Mouse (Mus musculus) layer of hippocampus, adult 9-10 months (tissue): ENCODE measurements around the gene Eno3.

Experiments used
- DNase-seq: peaks from one replicate; pipeline ENCODE4 v3.0.0; 2022; ENCODE audit warnings: low spot score

Eno3 gene

DNA sequence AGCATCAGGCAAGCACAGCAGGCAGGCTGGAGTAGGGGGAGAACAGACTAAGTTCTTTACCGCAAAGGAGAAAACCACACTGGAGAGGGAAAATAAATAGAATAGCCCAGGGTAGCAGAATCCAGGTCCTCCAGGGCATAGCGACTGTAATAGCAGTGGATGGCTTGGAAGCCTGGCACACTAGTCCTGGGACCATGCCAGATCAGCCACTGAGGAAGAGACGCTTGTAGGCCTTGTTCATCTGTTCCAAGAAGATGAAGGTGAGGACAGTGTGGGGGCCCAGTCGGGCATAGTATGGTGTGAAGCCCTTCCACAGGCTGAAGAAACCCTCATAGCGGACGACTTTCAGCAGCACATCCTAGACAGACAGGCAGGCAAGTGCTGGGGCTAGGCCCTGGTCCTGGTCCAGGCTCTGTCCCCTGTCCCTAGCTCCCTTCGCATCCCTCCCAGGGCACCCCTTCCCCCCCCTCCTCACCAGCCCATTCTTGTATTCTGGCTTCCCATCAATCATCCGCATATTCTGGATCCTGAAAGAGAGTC is 12.4 kb upstream of the Eno3 start:
- DNase-seq: no peak

DNA sequence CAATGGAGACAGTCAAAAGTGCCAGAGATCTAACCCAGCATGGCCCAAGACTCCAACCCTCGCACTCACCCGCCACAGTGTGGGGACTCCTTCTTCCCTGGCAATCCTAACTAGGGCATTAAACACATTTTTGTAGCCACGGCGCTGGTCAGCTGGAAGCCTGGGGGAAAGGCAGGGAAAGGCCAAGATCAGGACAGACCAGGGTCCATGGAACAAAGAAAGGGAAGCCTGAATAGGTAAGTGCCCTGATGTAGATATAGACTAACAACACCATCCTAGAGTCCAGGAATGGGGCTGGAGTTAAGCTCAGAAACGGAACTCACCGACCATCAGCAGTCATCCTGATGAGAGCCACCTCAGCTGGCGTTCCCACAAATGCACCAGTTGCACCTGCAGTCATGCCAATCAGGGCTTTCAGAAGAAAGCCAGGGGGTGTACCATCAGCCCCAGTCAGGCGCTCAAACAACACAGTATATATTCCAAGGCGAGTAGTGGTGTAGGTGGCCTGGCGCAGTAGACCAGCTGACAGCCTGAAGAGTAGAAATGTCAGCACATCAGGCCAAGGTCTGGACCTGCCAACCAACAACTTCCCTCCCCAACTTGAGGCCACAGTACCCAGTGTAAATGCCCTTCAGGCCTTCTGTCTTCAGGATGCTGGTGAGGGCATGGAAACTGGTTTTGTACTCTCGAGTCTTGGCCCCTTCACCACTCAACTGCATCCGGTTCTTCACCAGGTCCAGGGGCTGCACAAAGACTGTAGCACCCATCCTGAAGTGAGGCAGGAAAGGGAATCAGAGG is 11.3 kb upstream of the Eno3 start:
- DNase-seq: no peak

DNA sequence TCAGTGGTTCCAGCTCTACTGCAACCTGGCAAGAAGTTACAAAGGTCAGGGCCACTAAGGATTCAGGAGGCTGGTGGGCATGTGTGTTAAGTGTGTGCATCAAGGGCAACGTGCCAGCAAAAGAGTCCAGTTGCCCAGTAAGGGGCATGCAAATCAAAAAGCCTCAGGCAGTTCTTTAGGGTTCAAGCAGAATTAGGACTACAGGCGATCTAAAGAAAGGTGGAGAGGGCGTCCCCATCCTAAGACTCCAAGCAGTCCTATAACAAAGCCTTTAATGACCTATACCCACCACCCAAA is 10.8 kb upstream of the Eno3 start:
- no peak for DNase-seq

DNA sequence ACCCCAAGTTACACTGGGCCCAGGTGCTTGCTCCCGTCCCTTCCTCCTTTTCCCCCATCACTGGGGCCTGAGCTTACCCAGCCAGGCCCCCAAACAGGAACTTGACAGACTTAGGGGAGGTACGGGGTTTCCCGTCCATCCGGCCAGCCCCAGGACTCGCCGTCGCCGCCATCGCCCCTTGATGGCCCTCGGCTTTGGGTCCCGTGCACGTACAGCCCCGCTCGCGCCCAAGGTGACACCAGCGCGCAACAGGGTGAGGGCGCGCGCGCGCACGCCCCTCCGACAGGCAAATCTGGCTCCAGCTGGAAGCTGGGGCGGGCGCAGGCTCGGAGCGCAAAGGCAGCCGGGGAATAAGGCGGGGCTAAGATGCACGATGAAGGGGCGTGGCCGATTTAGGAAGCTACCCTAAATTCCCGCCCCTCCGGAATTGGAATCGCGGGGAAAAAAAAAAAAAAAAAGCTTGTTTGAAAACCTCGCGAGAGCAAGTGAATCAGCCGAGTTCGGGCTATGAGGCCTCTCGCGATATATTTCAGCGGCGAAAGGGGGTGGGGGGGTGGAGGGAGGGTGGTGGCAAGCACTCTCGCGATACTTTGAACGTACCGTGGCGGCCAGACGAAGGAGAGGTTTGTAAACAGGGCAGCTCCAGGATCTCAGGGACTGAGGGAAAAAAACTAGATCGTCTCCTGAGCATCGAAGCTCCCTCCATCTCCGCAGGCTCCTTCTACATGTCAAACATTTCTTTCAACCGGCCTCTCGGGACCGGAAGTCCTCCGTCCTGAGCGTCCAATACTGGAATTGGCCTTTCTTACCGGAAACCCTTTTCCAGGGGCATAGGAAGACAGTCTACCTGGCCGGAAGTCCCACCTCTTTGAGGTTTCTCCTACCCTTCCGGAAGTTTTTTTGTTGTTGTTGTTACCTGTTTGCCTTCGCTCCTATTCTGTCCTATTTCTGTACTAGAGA is 10.0 kb upstream of the Eno3 start, which contains the start of the genes Rnf167 and Slc25a11:
Rnf167 (plus strand) TSS at position 545 of the 960 bp plus-strand sequence.
Slc25a11 (minus strand) TSS at position 789 of the 960 bp plus-strand sequence.
- peak; percentile 87 for DNase-seq

DNA sequence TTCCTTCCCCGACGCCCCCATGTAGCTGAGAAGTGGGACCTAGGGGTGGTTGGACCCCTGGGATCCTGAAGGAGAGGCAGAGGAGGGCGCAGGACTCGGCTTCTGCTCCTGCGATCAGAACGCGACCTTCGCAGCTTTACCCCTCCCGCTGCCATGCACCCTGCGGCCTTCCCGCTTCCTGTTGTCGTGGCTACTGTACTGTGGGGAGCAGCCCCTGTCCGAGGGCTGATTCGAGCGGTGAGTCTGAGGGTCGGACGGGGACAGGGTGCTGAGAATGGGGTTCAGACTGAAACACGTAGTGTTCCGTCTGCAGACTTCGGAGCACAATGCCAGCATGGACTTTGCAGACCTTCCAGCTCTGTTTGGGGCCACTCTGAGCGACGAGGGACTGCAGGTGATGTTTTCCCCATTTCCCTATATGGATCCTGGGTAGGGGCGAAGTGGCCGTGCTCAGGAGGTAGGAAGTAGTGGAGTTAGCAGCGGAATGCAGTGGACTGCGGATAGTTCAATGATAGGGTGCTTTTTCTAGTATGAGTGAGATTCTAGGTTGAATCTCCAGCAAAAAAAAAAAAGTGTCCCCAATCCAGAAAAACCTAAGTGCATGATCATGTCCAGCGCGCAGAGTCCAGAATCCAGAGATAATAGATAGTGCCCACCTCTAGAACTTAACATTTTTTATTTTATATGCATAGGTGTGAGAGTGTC is 9.1 kb upstream of the Eno3 start:
- no peak for DNase-seq

DNA sequence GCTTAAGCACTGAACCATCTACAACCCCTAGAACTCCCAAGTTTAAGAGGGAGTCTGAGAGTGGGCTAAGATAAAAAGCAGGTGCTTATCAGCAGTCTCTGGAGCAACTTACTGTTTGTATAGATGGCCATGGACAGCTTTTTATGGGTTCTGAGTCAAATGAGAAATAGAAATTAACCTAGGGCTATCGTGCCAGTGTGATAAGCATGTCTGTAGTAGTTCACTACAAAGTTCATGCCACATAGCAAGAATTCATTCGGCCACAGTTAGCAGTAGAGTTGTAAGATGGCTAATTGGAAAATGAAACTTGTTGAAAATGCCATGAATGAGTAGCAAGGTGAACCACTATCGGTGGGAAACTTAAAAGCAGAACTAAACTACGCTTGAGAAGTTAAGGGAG is 8.5 kb upstream of the Eno3 start:
- DNase-seq: no peak

DNA sequence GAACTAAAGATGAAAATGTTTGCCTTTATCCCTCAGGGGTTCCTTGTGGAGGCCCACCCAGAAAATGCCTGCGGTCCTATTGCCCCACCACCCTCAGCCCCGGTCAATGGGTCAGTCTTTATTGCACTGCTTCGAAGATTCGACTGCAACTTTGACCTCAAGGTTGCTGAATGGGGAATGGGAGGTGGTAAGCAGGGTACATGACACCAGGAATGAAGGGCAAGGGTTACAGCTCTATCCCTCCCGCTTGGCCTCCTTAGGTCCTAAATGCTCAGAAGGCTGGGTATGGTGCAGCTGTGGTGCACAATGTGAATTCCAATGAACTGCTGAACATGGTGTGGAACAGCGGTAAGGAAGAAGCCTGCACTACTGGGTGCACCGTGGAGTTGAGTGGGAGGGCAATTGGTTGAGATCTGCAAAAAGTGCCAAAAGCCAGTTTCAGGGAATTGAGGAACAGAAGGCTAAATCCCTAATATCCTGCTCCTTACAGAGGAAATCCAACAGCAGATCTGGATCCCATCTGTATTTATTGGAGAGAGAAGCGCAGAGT is 7.7 kb upstream of the Eno3 start:
- no peak for DNase-seq

DNA sequence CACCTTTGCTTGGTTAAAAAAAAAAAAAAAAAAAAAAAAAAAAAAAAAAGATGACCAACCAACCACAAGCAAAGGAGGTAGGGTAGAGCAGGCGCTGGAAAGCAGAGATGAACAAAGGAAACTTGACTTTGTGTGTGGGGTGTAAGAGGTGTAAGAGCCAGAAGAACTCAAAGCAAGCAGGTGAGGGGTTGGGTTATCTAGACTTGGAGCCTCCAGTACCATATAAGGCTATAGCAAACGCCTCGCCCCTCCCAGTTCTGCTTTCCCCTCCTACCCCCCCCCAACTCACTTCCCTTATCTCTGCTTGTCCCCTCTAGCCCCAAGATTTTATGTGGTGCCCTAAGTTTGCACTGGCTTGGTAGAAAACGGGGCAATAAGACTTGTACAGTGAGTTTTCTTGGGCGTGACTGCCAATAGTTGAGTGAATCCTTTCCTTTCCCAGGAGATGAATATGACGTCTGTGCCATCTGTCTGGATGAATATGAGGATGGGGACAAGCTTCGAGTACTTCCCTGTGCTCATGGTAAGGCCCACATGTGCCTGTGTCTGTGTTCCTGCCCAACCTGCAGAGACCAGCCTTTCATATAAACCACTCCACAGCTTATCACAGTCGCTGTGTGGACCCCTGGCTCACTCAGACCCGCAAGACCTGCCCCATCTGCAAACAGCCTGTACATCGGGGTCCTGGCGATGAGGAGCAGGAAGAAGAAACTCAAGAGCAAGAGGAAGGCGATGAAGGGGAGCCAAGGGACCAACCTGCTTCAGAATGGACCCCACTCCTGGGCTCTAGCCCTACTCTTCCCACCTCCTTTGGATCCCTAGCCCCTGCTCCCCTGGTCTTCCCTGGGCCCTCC is 6.5 kb upstream of the Eno3 start:
- DNase-seq: no peak

DNA sequence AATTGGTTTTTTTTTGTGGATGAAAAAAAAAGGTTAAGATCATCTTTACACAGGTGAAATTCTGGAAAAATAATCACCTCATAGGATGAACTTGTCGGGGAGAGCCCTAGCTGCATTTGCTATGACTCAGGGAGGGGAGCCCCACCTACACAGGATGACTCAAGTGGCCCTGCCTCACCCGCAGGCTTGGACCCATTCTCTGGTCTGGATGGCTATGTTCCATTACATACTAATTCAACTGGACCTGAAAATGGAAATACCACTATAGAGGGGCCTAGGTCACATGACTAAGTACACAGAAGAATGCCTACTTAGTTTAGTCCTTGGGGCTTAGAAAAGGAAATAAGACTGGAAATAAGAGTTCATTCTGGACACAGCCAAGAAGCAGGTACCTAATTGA is 5.6 kb upstream of the Eno3 start:
- no peak for DNase-seq

DNA sequence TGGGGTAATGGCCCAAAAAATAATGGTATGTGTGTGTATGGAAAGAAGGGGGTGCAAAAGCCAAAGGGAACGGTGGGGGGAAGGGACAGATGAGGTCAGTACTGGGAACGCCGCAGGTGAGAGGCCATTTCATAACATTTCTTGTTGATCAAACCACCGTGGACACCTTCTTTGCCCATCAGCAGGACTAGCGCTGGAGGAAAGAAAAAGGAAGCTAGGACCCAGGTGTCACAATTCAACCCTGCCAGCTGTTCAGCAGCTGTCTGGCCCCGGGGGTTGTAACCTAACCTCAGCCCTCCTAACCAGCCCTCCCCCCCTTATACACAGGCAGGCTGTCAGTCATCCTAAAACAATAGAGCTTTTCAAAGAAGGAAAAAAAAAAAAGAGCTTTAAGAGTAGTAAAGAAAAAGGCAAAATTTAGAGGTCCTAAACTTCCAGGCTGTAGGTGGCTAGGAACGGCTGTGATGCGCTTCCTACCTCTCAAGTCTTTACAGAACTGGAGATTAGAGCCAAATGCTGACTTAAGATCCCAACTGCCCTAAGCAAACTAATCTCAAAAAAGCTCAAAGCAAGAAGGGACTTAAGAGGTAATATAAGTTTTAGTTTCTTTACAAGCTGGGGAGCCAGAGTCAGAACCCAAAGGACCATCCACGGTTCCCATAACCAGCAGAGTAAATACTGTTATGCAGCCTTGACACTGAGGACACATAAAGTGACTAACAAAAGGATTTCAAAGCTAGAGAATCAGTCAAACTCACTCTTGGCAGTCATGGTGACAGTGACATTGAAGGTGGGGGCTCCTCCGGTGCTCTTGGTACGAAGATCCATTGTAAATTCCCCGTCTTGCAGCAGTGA is 4.7 kb upstream of the Eno3 start:
- no peak for DNase-seq

DNA sequence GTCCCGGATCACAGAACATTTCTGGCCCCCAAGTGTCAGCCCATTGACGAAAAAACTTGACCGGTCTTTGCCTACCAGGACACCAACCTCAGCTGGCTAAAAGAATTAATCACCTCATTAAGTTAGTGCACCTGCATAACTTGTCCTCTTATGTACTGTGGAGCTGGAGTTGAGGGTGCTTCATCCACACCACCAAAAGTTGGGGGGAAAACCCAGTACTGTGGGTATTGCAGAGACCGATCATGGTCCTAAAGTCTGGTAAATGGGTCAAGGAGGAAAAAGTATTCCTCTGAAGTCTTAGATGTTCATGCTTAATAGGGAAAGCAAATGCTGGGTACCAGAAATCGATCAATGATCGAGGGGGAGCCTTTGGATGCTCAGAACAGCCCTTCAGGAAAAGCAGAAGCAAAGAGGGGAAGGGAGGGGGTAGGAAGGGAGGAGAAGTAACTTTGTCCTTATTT is 4.1 kb upstream of the Eno3 start:
- no peak for DNase-seq

DNA sequence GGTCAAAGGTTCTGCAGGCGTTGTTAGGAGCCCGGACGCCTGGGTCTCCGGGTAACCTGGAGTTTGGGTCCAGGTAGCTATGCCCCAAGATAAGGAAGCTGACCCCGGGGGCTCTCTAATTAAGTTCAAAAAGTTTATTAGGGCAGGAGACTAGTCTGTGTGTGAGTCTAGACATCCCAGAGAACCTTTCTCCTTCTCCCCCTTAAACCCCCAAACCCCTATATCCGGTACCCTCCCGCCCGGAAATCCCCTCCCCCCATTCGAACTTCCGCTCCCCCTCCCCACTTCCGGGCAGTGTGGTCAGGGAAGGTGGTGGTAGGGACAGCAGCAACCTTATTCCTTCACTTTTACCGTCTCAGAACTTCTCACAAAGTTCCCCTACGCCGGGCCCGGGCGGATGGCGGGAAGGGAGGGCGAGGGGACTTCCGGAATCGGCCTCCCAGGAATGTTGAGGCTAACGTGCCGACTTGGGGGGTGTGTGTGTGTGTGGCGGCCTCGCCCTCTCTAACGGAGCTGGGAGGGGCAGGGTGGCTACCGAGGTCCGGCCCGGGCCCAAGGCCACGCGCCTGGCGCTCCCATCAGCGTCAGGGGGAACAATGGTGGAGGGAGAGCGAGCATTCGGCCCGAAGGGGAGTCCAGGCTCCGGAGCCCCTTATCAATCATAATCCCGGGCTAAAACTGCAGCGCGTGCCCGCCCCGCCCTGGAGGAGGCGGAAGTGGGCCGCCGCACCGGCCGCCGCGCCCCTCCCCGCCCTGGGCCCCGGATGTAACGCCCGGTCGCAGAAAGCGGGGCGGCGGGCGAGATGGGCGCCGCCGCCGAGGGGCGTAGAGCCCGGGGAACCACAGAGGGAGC is 3.4 kb upstream of the Eno3 start:
- no peak for DNase-seq

DNA sequence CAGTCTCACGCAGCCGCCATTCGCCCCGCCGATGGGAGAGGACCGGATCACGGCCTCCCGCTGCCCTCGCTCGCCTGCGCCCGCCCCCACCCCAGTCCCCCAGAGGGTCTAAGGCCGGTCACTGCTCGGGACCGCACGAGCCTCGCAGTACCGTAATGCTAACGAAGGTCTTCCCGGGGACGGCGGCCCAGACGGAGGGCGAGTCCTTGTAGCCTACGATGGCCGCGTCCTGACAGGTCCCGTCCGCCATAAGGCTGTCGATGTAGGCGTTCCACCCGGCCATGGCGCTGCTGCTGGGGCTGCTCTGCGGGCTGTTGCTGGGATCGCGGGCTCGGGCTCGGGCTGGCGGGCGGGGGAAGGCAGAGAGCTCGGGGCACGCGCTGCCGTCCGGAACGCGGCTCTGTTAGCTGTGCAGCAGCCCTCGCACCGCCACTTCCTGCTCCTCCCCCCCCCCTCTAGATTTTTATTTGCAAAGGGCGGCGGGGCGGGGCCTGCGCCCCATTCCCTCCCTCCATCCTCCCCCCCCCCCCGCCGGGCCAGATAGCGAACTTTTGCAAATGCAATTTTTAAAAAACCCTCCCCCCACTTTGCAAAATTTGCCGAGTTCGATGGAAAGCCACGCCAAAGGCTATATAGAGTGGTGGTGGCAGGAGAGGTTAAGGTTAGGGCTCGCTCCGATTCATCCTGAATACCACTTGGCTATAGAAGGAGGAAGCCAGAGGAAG is 2.6 kb upstream of the Eno3 start, which contains the start of gene Pfn1:
Pfn1 (minus strand) TSS at position 447 of the 725 bp plus-strand sequence.
- no peak for DNase-seq

DNA sequence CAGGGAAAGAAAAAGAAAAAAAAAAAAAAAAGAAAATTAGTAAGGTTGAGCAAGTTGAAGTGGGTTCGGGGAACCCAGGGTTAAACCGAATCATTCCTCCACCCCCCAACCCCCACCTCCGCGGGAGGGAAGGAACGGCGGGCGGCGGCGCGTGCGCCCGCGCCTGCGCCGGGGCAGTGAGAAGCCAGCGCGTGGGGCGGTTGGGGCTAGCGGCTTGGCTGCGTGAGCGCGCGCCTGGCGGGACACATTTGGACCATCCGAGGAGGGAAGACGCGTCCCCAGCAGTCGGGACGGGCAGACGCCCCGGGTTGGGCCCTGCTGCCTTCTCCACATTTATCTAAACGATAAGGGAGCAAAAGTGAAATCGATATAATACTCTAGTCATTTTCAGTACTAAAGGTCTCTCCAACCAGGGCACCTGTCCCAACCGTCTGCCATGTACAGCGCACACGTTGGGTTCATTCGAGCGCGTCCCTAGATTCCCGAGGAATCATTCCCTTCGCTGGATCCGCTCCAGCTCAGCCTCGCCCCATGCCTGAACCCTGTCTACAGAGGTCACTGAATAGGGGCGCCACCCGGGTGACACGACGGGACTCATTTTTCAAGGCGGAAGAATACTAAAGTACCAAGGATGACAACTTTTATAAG is 2.0 kb upstream of the Eno3 start:
- no peak for DNase-seq

DNA sequence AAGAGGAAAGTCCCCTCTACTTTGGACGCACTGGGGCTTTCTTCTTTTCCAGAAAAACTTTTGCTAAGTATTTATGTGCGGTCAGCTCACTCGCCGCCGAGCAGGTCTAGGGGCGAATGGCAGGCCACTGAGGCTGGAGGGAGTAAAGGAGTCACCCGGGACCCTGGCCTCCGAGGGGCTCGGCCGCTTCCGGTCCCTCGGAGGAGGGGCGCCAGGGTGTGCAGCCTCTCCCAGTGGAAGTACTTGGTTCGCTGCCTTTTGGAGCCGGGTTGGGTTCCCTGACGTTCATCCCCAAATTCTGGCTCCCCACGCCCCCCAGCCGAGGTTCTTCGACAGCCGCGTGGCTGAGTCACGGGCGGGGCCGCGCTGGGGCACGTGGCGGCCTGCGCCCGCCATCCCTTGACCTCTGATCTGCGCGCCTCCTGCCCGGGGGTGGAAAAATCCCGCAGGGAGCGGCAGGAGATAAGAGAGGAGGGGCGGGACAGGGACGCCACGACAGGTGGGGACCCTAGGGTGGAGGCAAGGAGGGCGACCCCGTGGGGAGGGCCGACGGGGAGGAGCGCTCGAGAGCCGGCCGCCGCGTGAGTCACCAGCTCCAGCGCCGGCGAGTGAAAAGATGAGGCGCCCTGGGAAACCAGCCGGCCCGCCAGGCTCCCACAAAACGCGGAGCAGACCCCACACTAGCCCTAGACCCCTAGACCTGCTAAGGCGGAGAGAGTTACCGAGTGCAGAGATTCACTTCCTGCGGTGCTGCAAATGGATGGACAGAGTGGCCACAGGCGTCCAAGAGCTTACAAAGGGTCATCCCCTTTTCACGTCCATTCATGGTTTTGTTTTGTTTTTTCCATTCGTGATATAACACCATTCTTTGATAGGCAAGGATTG is 1.2 kb upstream of the Eno3 start:
- no peak for DNase-seq

DNA sequence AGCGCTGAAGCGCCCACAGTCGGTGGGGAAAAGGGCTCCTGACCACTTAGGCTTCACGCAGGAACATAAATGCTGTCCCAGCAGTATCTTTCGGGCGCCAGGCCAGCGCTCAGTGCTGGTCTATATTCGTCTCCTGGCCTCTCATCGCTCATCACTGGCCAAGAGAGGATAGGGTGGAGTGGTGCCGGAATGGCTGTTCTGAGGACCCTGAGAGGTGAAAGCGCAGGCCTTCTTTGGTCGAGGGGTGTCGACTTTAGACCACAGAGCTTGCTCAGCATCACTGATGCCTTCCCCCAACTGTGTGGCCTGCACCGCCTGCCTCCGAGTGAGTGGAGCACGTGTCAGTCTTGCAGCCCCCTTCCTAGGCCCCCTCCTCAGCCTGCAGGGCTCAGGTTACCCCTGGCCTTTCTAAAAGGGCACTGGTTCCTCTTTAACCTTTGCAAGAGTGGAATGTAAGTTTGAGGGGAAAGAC is 510 bp upstream of the Eno3 start:
- DNase-seq: no peak

DNA sequence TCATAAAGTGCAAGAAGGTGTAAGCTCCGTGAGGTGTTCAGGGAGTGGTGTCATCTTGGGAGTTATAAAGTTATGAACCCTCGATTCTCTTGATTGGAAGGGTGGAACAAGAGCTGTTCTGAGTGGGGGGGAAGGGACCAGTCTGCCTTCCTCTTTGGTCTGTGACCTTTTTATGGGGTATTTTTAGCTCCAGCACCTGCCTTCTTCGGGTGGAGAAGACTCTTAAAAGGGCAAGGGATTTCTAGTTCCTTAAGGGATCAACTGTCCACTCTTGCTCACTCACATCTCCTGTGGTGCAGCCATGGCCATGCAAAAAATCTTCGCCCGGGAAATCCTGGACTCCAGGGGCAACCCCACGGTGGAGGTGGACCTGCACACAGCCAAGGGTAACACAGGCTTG is 571 bp downstream of the Eno3 start:
- DNase-seq: no peak
